Mouse (Mus musculus) right cerebral cortex, postnatal 14 days (tissue): ENCODE data around the gene Col5a2.

Source experiments
- DNase-seq: peaks from one replicate; pipeline ENCODE4 v3.0.0; 2022

The Col5a2 gene

DNA sequence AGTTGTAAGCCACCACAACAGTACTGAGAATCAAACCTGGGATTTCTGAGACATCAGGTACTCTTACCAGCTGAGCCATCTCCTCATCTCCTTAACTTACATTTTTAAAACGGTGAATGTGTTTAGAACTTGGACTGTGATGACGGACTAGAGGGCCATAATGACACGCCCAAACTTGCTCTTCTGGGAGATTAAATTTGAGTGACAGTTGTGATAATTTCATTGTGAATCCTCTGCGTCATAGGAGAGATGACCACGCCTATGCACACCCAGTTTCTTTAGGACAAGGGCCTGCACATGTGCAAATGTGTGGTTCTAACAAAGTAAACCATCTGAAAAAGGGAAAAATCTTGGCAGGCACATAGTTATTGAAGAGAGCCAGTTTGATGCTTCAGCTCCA is 79.2 kb downstream of the Col5a2 start:
- no peak for DNase-seq

- DNase-seq, result no peak
These were observed 82.5 kb downstream of the Col5a2 start for GRCm38 (mm10) chr1:45420554-45420953.

DNA sequence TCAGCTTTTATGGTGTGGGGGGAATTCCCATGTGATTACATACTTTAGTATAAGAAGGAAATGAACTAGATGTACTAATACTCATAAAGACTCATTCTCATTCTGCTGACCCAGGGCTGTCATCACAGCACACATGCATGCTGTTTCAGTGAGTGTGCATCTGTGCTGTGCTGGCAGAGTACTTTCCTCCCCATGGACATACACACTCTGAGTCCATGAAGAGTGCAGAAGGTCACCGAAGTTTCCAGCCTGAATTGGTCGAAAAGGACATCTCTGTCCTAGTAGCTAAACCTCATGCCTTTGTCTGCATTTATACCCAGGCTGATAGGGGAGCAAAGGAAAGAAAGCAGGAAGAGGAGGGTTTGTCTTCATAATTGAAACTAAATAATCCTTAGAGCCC is 83.2 kb downstream of the Col5a2 start:
- no peak for DNase-seq

- DNase-seq, result no peak
These were observed 121.2 kb downstream of the Col5a2 start for GRCm38 (mm10) chr1:45381866-45382265.

DNA sequence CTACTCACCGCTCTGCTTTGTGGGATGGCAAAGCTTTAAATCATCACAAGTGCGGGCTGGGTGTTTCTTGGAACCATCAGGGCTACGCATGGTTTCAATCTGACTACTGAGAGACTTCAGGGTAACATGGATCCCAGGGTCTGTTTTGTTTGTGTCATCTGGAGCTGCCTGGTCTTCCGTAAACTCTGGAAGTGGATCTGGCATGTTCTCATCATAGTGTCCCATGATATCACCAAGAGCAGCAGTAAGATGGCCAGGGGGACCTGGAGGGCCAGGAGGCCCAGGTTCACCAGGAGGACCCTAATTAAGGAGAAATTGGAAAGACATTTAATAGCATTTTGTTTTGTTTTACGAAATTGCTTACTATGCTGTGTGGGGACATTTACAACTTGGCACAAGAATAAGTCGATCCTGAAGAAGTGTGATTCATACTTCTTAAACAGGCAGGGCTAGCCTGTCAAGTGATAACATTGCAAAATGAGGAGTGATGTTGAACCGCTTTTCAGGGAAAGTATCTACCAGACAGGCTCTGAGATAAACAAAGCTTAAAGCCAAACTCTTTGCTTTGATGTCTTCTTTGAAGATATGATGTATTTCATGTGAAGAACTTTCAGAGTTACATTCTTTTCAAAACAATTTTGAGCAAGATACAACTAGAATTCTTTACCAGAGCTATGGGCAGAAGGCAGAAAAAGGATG is 122.9 kb downstream of the Col5a2 start:
- DNase-seq, result no peak

DNA sequence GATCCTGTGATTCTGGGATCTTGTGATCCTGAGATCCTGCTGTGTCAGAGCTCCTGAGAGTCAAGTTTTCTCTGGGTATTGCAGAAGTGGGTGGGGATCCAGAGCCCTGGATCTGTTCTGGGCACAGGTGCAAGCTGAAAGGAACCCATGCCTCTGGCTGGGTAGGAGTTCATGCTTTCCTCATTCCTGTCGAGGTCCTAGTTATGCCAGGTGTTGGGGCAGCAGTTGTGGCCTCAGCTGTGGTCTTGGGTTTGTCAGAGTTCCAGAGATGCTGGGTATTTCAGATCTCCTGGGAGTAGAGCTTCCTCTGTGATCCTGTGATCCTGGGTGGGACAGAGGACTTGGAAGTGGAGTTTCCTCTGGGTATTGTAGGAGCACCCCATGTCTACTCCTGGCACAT is 137.7 kb downstream of the Col5a2 start:
- DNase-seq, result no peak

DNA sequence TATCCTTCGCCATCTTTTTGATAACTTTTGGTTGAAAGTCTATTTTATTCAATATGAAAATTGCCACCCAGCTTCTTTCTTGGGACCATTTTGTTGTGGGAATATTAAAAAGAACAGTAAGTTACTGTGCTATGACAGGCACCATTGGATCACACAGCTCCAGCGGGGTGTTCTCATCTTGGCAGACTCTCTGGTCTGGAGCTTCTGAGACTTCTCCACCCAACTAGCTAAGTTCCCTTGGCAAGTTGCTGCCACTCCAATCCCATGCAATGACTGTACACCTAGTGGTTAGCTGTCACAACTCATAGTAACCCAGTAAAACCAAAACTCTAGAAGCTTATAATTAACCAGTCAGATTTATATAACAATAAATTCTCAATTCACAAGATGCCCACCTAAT is 139.8 kb downstream of the Col5a2 start:
- no peak for DNase-seq

- DNase-seq, result no peak
These were observed 143.4 kb downstream of the Col5a2 start for GRCm38 (mm10) chr1:45359673-45360072.

DNA sequence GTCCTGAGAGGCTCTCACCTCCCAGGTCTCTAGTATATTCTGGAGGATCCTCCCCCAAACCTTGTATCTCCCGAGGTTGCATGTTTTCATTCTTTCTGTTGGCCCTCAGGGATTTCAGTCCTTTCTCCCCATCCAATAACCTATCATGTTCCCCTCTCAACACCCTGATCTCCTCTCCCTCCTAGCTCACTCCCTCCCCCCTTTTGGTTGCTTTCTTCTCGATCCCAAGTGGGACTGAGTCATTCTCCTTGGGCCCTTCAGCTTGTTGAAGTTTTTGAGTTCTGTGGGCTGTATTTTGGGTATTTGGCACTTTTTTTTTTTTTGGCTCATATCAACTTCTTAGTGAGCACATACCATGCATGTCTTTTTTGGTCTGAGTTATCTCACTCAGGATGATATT is 143.9 kb downstream of the Col5a2 start:
- DNase-seq, result no peak

DNA sequence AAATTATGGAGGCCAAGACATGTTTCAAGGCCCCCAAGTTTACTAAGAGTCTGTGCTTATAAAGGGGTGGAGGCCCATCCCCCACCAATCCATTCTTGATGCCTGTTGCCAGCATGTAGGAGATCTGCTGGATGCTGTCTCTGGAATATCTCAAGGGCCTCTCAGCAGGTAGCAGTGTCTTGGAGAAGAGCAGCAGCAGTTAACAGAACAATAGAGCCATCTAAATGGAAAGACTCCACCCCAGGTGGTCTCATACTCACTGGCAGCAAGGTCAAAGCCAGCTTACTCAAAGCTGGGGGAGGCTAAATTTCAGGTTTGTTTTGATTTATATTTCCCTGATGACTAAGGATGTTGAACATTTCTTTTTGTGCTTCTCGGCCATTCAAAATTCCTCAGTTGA is 145.1 kb downstream of the Col5a2 start:
- DNase-seq, result no peak

DNA sequence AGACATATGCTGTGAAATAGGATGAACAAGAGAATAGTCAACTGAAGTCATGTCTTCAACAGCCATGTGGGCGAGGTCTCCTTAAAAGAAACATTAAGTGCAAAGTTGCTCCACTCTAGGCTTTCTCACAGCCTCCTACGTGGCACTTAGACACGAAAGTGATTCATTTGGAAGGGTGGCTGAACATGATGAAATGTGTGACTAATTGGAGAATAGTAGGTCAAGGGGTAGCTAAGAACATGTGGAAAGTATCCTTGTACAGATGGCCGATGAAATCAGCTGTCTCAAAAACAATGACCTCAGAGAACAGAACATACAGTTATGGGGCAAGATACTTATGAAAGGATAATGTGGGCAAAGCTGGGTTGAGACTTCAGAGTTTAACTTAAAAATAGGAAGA is 147.1 kb downstream of the Col5a2 start:
- no peak for DNase-seq

- no peak for DNase-seq
These were observed 173.9 kb downstream of the Col5a2 start for GRCm38 (mm10) chr1:45329149-45329548.
